Mouse (Mus musculus) MEL (cell line): ENCODE results near the gene Prr5l.

Experiments
- CTCF ChIP-seq, 3 experiments: IDR thresholded peaks in 2 of 3; conservative IDR thresholded peaks in 1 of 3; 2 replicates each; pipeline ENCODE4 v1.5.1; 2011 to 2012; ENCODE audit warnings: low read length in 3 of 3, low read depth in 2 of 3, mild to moderate bottlenecking in 2 of 3, improper control_type of control experiment in 1 of 3, inconsistent platforms in 1 of 3, mixed read lengths in 1 of 3, moderate library complexity in 1 of 3; ENCODE audit not compliant: control insufficient read depth in 1 of 3, insufficient read depth in 1 of 3, poor library complexity in 1 of 3, severe bottlenecking in 1 of 3
- GATA1 ChIP-seq: IDR thresholded peaks from 2 replicates; pipeline ENCODE4 v1.6.1; 2011; ENCODE audit warnings: low read depth, low read length, improper control_type of control experiment
- MYB ChIP-seq: IDR thresholded peaks from 2 replicates; pipeline ENCODE4 v1.6.1; 2011; ENCODE audit warnings: mild to moderate bottlenecking, low read depth, low read length, improper control_type of control experiment

DNA sequence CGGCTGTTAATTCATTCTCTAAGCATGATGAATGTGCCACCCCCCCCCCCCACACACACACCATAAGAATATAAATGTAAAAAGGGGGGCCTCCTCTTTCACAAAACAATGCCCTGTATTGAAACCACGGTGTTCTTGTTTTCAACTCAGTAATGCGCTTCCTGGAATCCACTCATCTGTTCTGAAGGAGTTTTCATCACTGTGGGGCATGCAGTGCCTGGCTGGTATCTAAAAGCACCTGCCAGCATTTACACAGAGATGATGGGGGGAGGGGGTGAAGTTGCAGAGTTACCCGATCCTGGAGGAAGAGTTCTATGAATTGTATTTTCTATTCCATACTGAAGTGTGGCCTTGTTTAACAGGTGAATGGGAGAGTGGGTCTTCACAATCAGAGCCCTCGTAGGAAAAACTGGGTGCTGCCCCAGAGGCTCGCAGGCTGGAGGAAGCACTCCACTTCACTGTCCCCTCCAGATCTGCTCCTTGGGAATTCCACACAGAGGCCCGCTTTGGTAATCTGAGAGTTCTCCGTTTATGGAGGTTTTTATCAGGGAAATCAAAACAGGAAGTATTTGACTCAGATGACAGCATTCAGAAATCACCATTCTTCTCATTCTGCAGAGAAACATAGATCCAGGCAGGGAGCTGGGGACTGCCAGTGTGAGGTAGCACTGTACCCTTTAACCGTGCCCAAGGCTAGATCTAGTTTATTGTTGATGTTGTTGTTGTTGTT, 52.5 kb downstream of the Prr5l start:
- TF ChIP-seq CTCF (IDR thresholded peaks at IDR 0.05 in 2 of 3, conservative IDR thresholded peaks at IDR 0.05 in 1 of 3; ENCODE audit: control insufficient read depth in 1 of 3, insufficient read depth in 1 of 3, low read depth in 2 of 3, low read length in 3 of 3, poor library complexity in 1 of 3, severe bottlenecking in 1 of 3) = no peak
- TF ChIP-seq GATA1 = no peak
- no peak for TF ChIP-seq MYB
